Mouse (Mus musculus) activated CD4-positive, CD25-positive, alpha-beta regulatory T cell, adult 4 months (primary cell): ENCODE measurements around the gene Slc17a8. TPM values are rescaled to one million over a fixed set of nuclear protein-coding genes. Genes with fewer than 3 reads are reported as not detected.

ENCODE experiments used
- polyA plus RNA-seq, 2 experiments: library from polyadenylated mRNA; unstranded; fragments of 100-300 nt; shearing (Covaris generic); gene quantifications; one replicate each; pipeline ENCODE4 v1.2.1; 2017

The Slc17a8 gene
- polyA plus RNA-seq, 2 experiments from 2014 or later, result 0.29 TPM; not detected in 1

Other genes with a start within 250 kb of the Slc17a8 start
- gene Gas2l3, start 177.3 kb downstream of the Slc17a8 start, polyA plus RNA-seq, result 1 to 10 TPM; 3.0 to 4.0 TPM
- not detected for gene Nr1h4, start 87.7 kb downstream of the Slc17a8 start, polyA plus RNA-seq
- gene Scyl2, start 65.0 kb upstream of the Slc17a8 start, polyA plus RNA-seq, result 1 to 10 TPM; 7.6 to 9.0 TPM
- 10 to 100 TPM; 46.8 to 50.2 TPM for gene Actr6, start 111.0 kb upstream of the Slc17a8 start, polyA plus RNA-seq
- 10 to 100 TPM; 24.6 to 33.1 TPM for gene Uhrf1bp1l, start 123.7 kb upstream of the Slc17a8 start, polyA plus RNA-seq